22 mouse cellular contexts compared by ENCODE assay signal in genomic region chr10:84835596-84835995, GRCm38 (mm10).
DNase-seq lines count a peak whose midpoint lies in the region; ATAC-seq and TF ChIP-seq lines count a peak whose summit lies in the region.
"Had no signal": no experiment of that assay in that cellular context is flagged by ENCODE, and none has a peak within 500 bp of the region (broad histone marks: within the 10 kb centered on the region; RNA-seq: fewer than 3 reads in every experiment).

No protein-coding gene starts in this region.

- no peak for DNase-seq in cerebellum, adult 2 months
- DNase-seq in cerebellum, postnatal 25 days = no peak
- no peak for DNase-seq in lung, postnatal 0 days (ENCODE audit: low spot score)
- no peak for DNase-seq in lung, postnatal 36 days
- peak; percentile 20 for DNase-seq in ES-CJ7 (ENCODE audit: low read depth, low spot score)
- DNase-seq: forebrain, postnatal 0 days; gastrocnemius, postnatal 25 days; layer of hippocampus, postnatal 36 days; spleen, adult 18-20 months had no signal

- 0 out of 2 replicates have a peak, but pooled peaks have one; percentile 5 for ATAC-seq in lung, postnatal 0 days
- ATAC-seq: intestine, postnatal 0 days had no signal

- TF ChIP-seq EP300 in lung, postnatal 0 days (IDR thresholded peaks at IDR 0.05) = no peak

- 56% methylated on average over 6 of the region's 6 CpGs for WGBS in cerebellum, adult 2 months
- 53% methylated on average over 6 of the region's 6 CpGs for WGBS in lung, postnatal 0 days

- no peak overlapping the region for H3K4me2 ChIP-seq in lung, postnatal 0 days (replicated peaks; ENCODE audit: low read depth, low read length)
- H3K4me2 ChIP-seq: embryonic facial prominence, embryonic 15.5 days; forebrain, embryonic 12.5 days; heart, embryonic 12.5 days; hindbrain, embryonic 14.5 days; limb, embryonic 12.5 days; liver, embryonic 15.5 days; lung, embryonic 15.5 days; neural tube, embryonic 15.5 days had no signal

- H3K9me3 ChIP-seq in lung, postnatal 0 days (ENCODE audit: low read length) = no peaks in the 10 kb centered on the region
- H3K9me3 ChIP-seq: embryonic facial prominence, embryonic 15.5 days; forebrain, embryonic 12.5 days; heart, embryonic 12.5 days; limb, embryonic 12.5 days; liver, embryonic 15.5 days; lung, embryonic 15.5 days; neural tube, embryonic 15.5 days had no signal

- no peak overlapping the region for H3K9ac ChIP-seq in lung, postnatal 0 days (replicated peaks; ENCODE audit: low read depth)
- H3K9ac ChIP-seq: embryonic facial prominence, embryonic 15.5 days; forebrain, embryonic 12.5 days; forebrain, postnatal 0 days; heart, embryonic 12.5 days; hindbrain, embryonic 14.5 days; limb, embryonic 12.5 days; liver, embryonic 15.5 days; lung, embryonic 15.5 days; neural tube, embryonic 15.5 days had no signal

- H3K36me3 ChIP-seq in lung, postnatal 0 days (ENCODE audit: insufficient read depth, low read length) = no peaks in the 10 kb centered on the region
- H3K36me3 ChIP-seq: embryonic facial prominence, embryonic 15.5 days; heart, embryonic 12.5 days; limb, embryonic 12.5 days; liver, embryonic 15.5 days; lung, embryonic 15.5 days; neural tube, embryonic 15.5 days had no signal

- H3K4me3 ChIP-seq in cerebellum, adult 2 months (replicated peaks; ENCODE audit: insufficient read depth, low read depth, low read length) = no peak overlapping the region
- H3K4me3 ChIP-seq in lung, postnatal 0 days (ENCODE audit: low read depth, low read length) = no peak overlapping the region
- no peak overlapping the region for H3K4me3 ChIP-seq in brown adipose tissue, adult 24 weeks (ENCODE audit: insufficient read depth, low read depth, low read length)
- H3K4me3 ChIP-seq: embryonic facial prominence, embryonic 15.5 days; forebrain, embryonic 12.5 days; heart, adult 2 months; heart, embryonic 12.5 days; limb, embryonic 12.5 days; liver, embryonic 15.5 days; lung, embryonic 15.5 days; neural tube, embryonic 15.5 days had no signal

- no peaks in the 10 kb centered on the region for H3K27me3 ChIP-seq in cerebellum, adult 2 months (ENCODE audit: control insufficient read depth, insufficient read depth, low read length)
- no peaks in the 10 kb centered on the region for H3K27me3 ChIP-seq in lung, postnatal 0 days (replicated peaks; ENCODE audit: insufficient read depth, low read length)
- H3K27me3 ChIP-seq: embryonic facial prominence, embryonic 15.5 days; forebrain, embryonic 12.5 days; limb, embryonic 12.5 days; liver, embryonic 15.5 days; lung, embryonic 15.5 days; neural tube, embryonic 15.5 days; Patski had no signal

- no peak overlapping the region for H3K27ac ChIP-seq in cerebellum, adult 2 months (ENCODE audit: insufficient read depth, low read length)
- H3K27ac ChIP-seq in lung, postnatal 0 days (ENCODE audit: low read length) = no peak overlapping the region
- H3K27ac ChIP-seq in brown adipose tissue, adult 24 weeks (replicated peaks; ENCODE audit: low read depth, low read length) = peak overlapping the region; percentile 25
- H3K27ac ChIP-seq: embryonic facial prominence, embryonic 15.5 days; forebrain, embryonic 12.5 days; heart, adult 2 months; hindbrain, embryonic 14.5 days; limb, embryonic 12.5 days; liver, embryonic 15.5 days; lung, embryonic 15.5 days; macrophage; neural tube, embryonic 15.5 days had no signal

- no peaks in the 10 kb centered on the region for H3K4me1 ChIP-seq in cerebellum, adult 2 months (ENCODE audit: control insufficient read depth, insufficient read depth, low read length)
- no peaks in the 10 kb centered on the region for H3K4me1 ChIP-seq in lung, postnatal 0 days (ENCODE audit: insufficient read depth, low read depth, low read length)
- no peaks in the 10 kb centered on the region for H3K4me1 ChIP-seq in brown adipose tissue, adult 24 weeks (ENCODE audit: control insufficient read depth, insufficient read depth, insufficient read length, low read length)
- H3K4me1 ChIP-seq: embryonic facial prominence, embryonic 15.5 days; forebrain, embryonic 12.5 days; liver, embryonic 15.5 days; lung, embryonic 15.5 days had no signal

- no peak for TF ChIP-seq POLR2A in cerebellum, adult 2 months (IDR thresholded peaks at IDR 0.05; ENCODE audit: borderline replicate concordance, insufficient read depth, low read length)

- TF ChIP-seq CTCF in cerebellum, adult 2 months (IDR thresholded peaks at IDR 0.05; ENCODE audit: borderline replicate concordance, insufficient read depth, low read depth, low read length) = 0 out of 2 replicates have a peak, but pooled peaks have one; percentile 4
- TF ChIP-seq CTCF in lung, postnatal 0 days (IDR thresholded peaks at IDR 0.05) = no peak
